Mouse (Mus musculus) megakaryocyte, embryonic 14.5 days (primary cell): ENCODE data around the gene Kcnab3. TPM values are rescaled to one million over a fixed set of nuclear protein-coding genes. Genes with fewer than 3 reads are reported as not detected.

ENCODE experiments used
- H3K27me3 ChIP-seq: replicated peaks from 2 replicates; pipeline ENCODE3; 2012; ENCODE audit warnings: inconsistent platforms
- H3K36me3 ChIP-seq: replicated peaks from 2 replicates; pipeline ENCODE3; 2012; ENCODE audit warnings: low read length, inconsistent platforms, mixed read lengths
- H3K4me1 ChIP-seq: 2 replicates; pipeline ENCODE4 v1.6.1; 2012; ENCODE audit warnings: inconsistent platforms
- H3K4me3 ChIP-seq: replicated peaks from 2 replicates; pipeline ENCODE3; 2012; ENCODE audit warnings: moderate library complexity, mild to moderate bottlenecking, inconsistent platforms
- H3K9me3 ChIP-seq: 2 replicates; pipeline ENCODE4 v1.6.1; 2012; ENCODE audit warnings: inconsistent platforms
- FLI1 ChIP-seq: IDR thresholded peaks from 2 replicates; pipeline ENCODE4 v1.6.1; 2012; ENCODE audit warnings: low read length, inconsistent platforms, mixed read lengths
- GATA1 ChIP-seq: IDR thresholded peaks from 3 replicates; pipeline ENCODE4 v1.6.1; 2012; ENCODE audit warnings: mixed read lengths, low read length, inconsistent platforms, borderline replicate concordance
- polyA plus RNA-seq: library from polyadenylated mRNA; stranded (reverse); fragments of >175 nt; gene quantifications from 2 replicates; pipeline ENCODE4 v1.2.3, GENCODE M21; 2012; ENCODE audit warnings: low replicate concordance; ENCODE audit not compliant: insufficient read depth

The Kcnab3 gene
- polyA plus RNA-seq, 1 experiment = not detected

- H3K36me3 ChIP-seq = no peaks in the 10 kb centered on the region
- H3K4me1 ChIP-seq = peaks cover 26% of the 10 kb centered on the region
Measured at GRCm38 (mm10) chr11:69362021-69362420, 36.0 kb downstream of the Kcnab3 start.

GRCm38 (mm10) chr11:69362479-69362878 lies 36.4 kb downstream of the Kcnab3 start:
- TF ChIP-seq FLI1 (no peak), GATA1 (no peak)
- H3K27me3 ChIP-seq = peaks cover 89% of the 10 kb centered on the region
- no peak overlapping the region for H3K4me3 ChIP-seq
- no peaks in the 10 kb centered on the region for H3K36me3 ChIP-seq
- H3K4me1 ChIP-seq = peaks cover 31% of the 10 kb centered on the region
- H3K9me3 ChIP-seq = 0 out of 2 replicates have a peak, but pooled peaks cover 2% of the 10 kb centered on the region

More at GRCm38 (mm10) chr11:69362021-69362420, 36.0 kb downstream of the Kcnab3 start:
- Histone ChIP-seq H3K4me3 (no peak overlapping the region), H3K27me3 (peaks cover 89% of the 10 kb centered on the region), H3K9me3 (0 out of 2 replicates have a peak, but pooled peaks cover 2% of the 10 kb centered on the region)
- TF ChIP-seq FLI1 (no peak), GATA1 (no peak)

- TF ChIP-seq GATA1 (no peak), FLI1 (no peak)
- Histone ChIP-seq H3K4me3 (no peak overlapping the region), H3K36me3 (no peaks in the 10 kb centered on the region), H3K4me1 (peaks cover 47% of the 10 kb centered on the region), H3K27me3 (peaks cover 89% of the 10 kb centered on the region), H3K9me3 (0 out of 2 replicates have a peak, but pooled peaks cover 2% of the 10 kb centered on the region)
Measured at GRCm38 (mm10) chr11:69364376-69364775, 38.3 kb downstream of the Kcnab3 start.

- TF ChIP-seq GATA1 (no peak), FLI1 (no peak)
- H3K36me3 ChIP-seq = no peaks in the 10 kb centered on the region
Measured at GRCm38 (mm10) chr11:69364910-69365309, 38.9 kb downstream of the Kcnab3 start.

GRCm38 (mm10) chr11:69365722-69366121 lies 39.7 kb downstream of the Kcnab3 start:
- H3K9me3 ChIP-seq = 0 out of 2 replicates have a peak, but pooled peaks cover 2% of the 10 kb centered on the region

More at GRCm38 (mm10) chr11:69364910-69365309, 38.9 kb downstream of the Kcnab3 start:
- H3K4me1 ChIP-seq = peaks cover 47% of the 10 kb centered on the region
- peaks cover 84% of the 10 kb centered on the region for H3K27me3 ChIP-seq
- H3K4me3 ChIP-seq = no peak overlapping the region
- H3K9me3 ChIP-seq = 0 out of 2 replicates have a peak, but pooled peaks cover 2% of the 10 kb centered on the region

GRCm38 (mm10) chr11:69366157-69366854 lies 40.2 kb downstream of the Kcnab3 start:
- H3K4me3 ChIP-seq = peak overlapping the region; percentile 93
- peaks cover 79% of the 10 kb centered on the region for H3K27me3 ChIP-seq
- TF ChIP-seq FLI1 = no peak
- TF ChIP-seq GATA1 = no peak
- peaks cover 43% of the 10 kb centered on the region for H3K4me1 ChIP-seq
- H3K9me3 ChIP-seq = 0 out of 2 replicates have a peak, but pooled peaks cover 2% of the 10 kb centered on the region
- H3K36me3 ChIP-seq = no peaks in the 10 kb centered on the region

More at GRCm38 (mm10) chr11:69365722-69366121, 39.7 kb downstream of the Kcnab3 start:
- Histone ChIP-seq H3K27me3 (peaks cover 79% of the 10 kb centered on the region), H3K36me3 (no peaks in the 10 kb centered on the region), H3K4me1 (peaks cover 43% of the 10 kb centered on the region), H3K4me3 (peak overlapping the region; percentile 93)
- TF ChIP-seq FLI1 = no peak
- no peak for TF ChIP-seq GATA1

GRCm38 (mm10) chr11:69366855-69367615 lies 41.0 kb downstream of the Kcnab3 start:
- Histone ChIP-seq H3K4me3 (peak overlapping the region; percentile 93), H3K4me1 (peaks cover 49% of the 10 kb centered on the region), H3K27me3 (peaks cover 79% of the 10 kb centered on the region), H3K36me3 (no peaks in the 10 kb centered on the region), H3K9me3 (0 out of 2 replicates have a peak, but pooled peaks cover 2% of the 10 kb centered on the region)
- no peak for TF ChIP-seq GATA1
- TF ChIP-seq FLI1 = no peak

- TF ChIP-seq GATA1 = no peak
- TF ChIP-seq FLI1 = no peak
- H3K27me3 ChIP-seq = peaks cover 82% of the 10 kb centered on the region
- H3K4me1 ChIP-seq = peaks cover 56% of the 10 kb centered on the region
- peak overlapping the region; percentile 93 for H3K4me3 ChIP-seq
- H3K36me3 ChIP-seq = no peaks in the 10 kb centered on the region
- H3K9me3 ChIP-seq = 0 out of 2 replicates have a peak, but pooled peaks cover 1% of the 10 kb centered on the region
Measured at GRCm38 (mm10) chr11:69367616-69368355, 41.7 kb downstream of the Kcnab3 start.
